Mouse (Mus musculus): ENCODE results near the gene Pdcd4. TPM values are rescaled to one million over a fixed set of nuclear protein-coding genes. Genes with fewer than 3 reads are reported as not detected.
"Not testable (repeated sequence)": the region's sequence is repeated elsewhere in the genome, so short reads cannot be mapped to it uniquely, and the experiment has no call there.

Gene Pdcd4
- polyA plus RNA-seq, 1 experiment from 2014 or later, result 88.7 TPM

DNA sequence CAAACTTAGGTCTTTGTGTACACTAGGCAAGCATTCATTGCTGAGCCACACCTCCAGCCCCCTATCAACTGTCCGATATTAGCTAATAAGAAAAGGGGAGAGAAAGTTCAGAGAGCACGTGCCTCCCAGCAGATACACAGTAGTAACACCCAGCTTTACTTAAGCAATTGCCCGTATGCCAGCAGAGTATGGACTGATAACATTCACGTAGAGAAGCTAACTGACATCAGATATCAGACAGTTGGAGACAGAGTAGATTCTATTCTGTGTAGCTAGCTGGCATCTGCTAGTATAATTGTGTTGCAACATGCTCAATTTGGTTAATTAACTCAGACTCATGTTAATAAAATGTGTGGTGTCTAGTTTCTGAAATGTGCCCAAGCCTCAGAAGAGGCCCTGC lies 49.1 kb downstream of the Pdcd4 start:
- 91% methylated on average over 4 of the region's 4 CpGs for WGBS
- no peaks in the 10 kb centered on the region for H3K27me3 ChIP-seq
- no peak overlapping the region for H3K4me2 ChIP-seq (replicated peaks)
- H3K4me3 ChIP-seq, result no peak overlapping the region
- no peaks in the 10 kb centered on the region for H3K9me3 ChIP-seq
- peaks cover 18% of the 10 kb centered on the region for H3K36me3 ChIP-seq
- ATAC-seq (ENCODE audit: low FRiP score, low read depth), result no peak
- H3K27ac ChIP-seq (replicated peaks), result no peak overlapping the region
- no peak overlapping the region for H3K9ac ChIP-seq (replicated peaks)
- H3K4me1 ChIP-seq, result peaks cover 8% of the 10 kb centered on the region

DNA sequence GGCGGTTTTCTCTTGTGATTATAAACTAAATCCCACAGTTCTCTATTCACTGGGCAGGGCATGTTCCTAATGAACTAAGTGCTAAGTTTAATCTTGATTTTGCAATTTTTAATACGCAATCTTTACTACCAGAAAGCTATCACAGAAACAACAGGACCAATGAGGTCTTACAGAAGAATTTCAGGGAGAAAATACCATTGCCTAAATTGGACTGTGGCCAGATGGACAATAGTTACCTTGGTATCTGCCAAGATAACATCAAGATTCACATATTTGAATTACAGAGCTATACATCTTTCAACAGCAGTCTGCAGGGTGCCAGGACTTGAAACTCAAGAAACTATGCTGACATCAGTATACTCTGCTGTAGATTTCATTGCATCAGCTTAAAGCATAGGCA lies 50.3 kb downstream of the Pdcd4 start:
- no peak overlapping the region for H3K9ac ChIP-seq (replicated peaks)
- no peak for ATAC-seq (ENCODE audit: low FRiP score, low read depth)
- H3K36me3 ChIP-seq, result peaks cover 18% of the 10 kb centered on the region
- H3K4me2 ChIP-seq (replicated peaks), result no peak overlapping the region
- no peaks in the 10 kb centered on the region for H3K9me3 ChIP-seq
- peaks cover 13% of the 10 kb centered on the region for H3K4me1 ChIP-seq
- no peak overlapping the region for H3K27ac ChIP-seq (replicated peaks)
- no peak overlapping the region for H3K4me3 ChIP-seq
- 92% methylated on average over 2 of the region's 2 CpGs for WGBS
- H3K27me3 ChIP-seq, result no peaks in the 10 kb centered on the region

DNA sequence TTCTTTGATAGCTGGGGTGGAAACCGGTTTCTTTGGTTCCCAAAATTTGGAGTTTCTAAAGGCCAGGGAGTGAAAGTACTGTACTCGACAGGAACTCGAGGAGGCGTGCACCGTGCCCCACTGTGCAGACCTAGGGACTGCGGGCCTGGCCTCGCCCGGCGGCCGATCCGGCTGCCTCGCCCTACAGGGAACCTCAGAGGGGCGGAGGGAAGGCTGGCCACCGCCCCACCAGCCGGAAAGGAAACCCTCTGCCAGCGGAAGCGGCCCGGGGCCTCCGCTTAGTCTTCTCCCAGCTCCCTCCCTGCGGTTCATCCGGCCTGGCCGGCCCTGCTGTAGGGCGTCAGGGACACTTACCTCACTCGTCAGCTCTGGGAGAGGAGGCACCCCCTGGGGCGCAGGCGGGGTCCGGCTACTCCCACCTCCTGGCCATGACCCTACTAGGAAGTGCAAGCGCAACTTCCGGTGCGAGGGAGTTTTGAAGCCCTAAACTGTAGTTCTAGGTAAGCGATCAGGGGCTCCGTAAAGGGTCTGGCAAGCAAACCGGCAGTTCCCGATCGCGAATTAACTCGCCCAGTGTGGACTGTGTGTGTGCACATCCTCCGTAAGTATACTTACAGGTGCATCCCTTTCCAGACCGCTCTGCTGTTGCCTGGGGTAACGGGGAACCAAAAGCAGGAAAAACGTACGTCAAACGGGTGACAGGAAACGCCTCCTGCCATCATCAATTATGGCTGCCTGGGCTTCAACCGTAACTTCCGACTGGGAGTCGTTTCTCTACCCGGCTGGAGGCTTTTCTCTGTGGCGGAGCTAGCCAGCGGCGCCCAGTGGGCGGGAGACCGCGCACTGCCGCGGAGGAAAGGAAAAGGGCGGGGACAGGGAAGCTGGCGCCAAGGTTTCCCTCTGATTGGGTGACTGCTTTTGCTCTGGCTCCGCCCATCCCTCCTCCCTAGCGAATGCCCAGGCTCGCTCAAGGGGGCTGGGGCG lies 52.1 kb downstream of the Pdcd4 start, which contains the start of the genes Shoc2 and Bbip1:
Gene Shoc2 (plus strand): TSS at position 505 of the 984 bp plus-strand sequence.
Gene Bbip1 (minus strand): TSS at position 826 of the 984 bp plus-strand sequence.
- H3K4me3 ChIP-seq, result peak within 1 kb of the TSS; percentile 95
- peaks cover 7% of the 10 kb centered on the region; the same call in 1 of the 2 replicates for H3K36me3 ChIP-seq
- peak; percentile 94 for ATAC-seq (ENCODE audit: low FRiP score, low read depth)
- peak within 1 kb of the TSS; percentile 98 for H3K9ac ChIP-seq (replicated peaks)
- peaks cover 17% of the 10 kb centered on the region for H3K4me1 ChIP-seq
- H3K9me3 ChIP-seq, result no peaks in the 10 kb centered on the region
- no peaks in the 10 kb centered on the region for H3K27me3 ChIP-seq
- under 1% methylated on average over 57 of the region's 62 CpGs for WGBS
- peak within 1 kb of the TSS; percentile 60 for H3K4me2 ChIP-seq (replicated peaks)
- peak within 1 kb of the TSS; percentile 98 for H3K27ac ChIP-seq (replicated peaks)

DNA sequence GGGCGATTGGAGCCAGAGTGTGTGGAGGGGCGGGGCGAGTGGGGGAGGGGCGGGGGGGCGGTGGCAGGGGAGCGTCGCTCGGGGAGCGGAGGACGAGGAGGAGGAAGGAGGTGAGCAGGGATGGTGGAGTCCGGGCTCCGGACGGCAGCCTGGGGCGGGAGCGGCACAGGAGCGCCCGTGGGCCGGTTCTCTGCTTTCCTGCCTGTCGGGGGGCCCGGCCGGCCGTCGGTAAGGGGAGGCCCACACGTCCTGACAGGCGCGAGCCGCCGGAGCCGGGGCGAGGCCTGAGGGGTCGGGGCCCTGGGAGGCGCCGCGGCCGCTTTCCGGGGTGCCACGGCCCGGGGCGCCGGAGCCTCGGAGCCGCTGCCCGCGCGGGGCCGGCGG lies 52.7 kb downstream of the Pdcd4 start:
- peak overlapping the region; percentile 97 for H3K27ac ChIP-seq (replicated peaks)
- peak overlapping the region; percentile 98 for H3K9ac ChIP-seq (replicated peaks)
- WGBS, result 0% methylated on average over 36 of the region's 47 CpGs
- H3K9me3 ChIP-seq, result no peaks in the 10 kb centered on the region
- H3K4me3 ChIP-seq, result peak overlapping the region; percentile 95
- ATAC-seq (ENCODE audit: low FRiP score, low read depth), result peak; percentile 82
- H3K27me3 ChIP-seq, result no peaks in the 10 kb centered on the region
- H3K36me3 ChIP-seq, result peaks cover 3% of the 10 kb centered on the region; the same call in 1 of the 2 replicates
- peaks cover 17% of the 10 kb centered on the region for H3K4me1 ChIP-seq
- H3K4me2 ChIP-seq (replicated peaks), result peak overlapping the region; percentile 55

DNA sequence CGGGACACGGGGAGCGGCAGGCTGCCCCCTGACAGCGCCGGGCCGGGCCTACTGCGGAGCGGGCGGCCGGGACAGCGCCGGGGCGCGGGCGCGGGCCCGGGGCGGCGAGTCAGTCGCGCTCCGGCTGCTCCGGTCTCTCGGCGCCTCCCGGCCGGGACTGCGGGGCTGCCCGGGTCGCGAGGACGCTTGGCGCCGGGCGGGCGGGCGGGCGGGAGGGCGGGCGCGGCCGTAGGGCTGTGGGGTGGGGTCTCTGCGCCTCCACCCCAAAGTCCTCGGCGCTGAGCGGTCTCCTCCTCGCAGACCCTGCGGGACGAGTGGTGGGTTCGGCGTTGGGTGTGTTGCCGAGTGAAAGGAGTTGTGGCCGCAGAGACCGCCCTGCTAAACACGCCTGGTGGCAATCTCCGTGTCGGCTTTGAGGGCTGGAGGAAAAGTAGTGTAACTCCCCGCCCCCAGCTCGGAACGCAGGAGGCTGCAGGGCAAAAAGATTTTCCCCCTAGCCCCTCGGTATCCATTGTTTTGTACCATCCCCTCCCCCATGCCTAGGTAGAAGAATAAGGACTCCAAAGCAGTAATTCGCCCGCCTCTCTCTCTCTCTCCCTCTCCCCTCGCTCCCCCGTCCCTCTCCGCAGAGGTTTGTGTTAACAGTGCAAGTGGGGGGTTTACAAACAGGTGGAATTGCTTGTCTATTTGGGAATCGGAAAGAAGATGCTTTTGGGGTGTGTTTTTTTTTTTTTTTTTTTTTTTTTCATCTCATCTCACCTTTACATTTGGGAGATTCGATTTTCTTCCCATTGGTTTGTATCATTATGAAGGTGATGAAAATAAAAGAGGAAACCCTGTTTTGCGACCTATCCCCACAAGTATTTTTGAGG lies 53.4 kb downstream of the Pdcd4 start:
- H3K27ac ChIP-seq (replicated peaks), result peak overlapping the region; percentile 97
- H3K36me3 ChIP-seq, result peaks cover 3% of the 10 kb centered on the region; the same call in 1 of the 2 replicates
- 2% methylated on average over 37 of the region's 69 CpGs for WGBS
- H3K4me1 ChIP-seq, result peaks cover 17% of the 10 kb centered on the region
- H3K9ac ChIP-seq (replicated peaks), result peak overlapping the region; percentile 98
- peak; percentile 20 for ATAC-seq (ENCODE audit: low FRiP score, low read depth)
- H3K4me2 ChIP-seq (replicated peaks), result peak overlapping the region; percentile 55
- no peaks in the 10 kb centered on the region for H3K9me3 ChIP-seq
- no peaks in the 10 kb centered on the region for H3K27me3 ChIP-seq
- peak overlapping the region; percentile 95 for H3K4me3 ChIP-seq

DNA sequence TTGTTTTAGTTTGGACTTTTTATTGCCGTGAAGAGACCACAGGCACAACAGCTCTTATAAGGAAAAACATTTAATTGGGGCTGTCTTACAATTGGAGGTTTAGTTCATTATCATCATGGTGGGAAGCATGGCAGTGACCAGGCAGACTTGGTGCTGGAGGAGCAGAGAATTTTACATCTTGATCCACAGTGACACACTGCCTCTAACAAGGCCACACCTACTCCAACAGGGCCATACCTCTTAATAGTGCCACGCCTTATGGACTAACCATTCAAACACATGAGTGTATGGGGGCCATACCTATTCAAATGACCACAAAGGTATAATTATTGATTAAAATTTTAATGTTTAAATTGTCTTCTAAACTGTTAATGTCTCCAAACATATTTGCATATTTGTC lies 65.5 kb downstream of the Pdcd4 start:
- no peak overlapping the region for H3K9ac ChIP-seq (replicated peaks)
- no peak overlapping the region for H3K27ac ChIP-seq (replicated peaks)
- H3K27me3 ChIP-seq, result no peaks in the 10 kb centered on the region
- peaks cover 10% of the 10 kb centered on the region for H3K4me1 ChIP-seq
- H3K36me3 ChIP-seq, result no peaks in the 10 kb centered on the region
- ATAC-seq (ENCODE audit: low FRiP score, low read depth), result no peak
- 94% methylated on average over 2 of the region's 2 CpGs for WGBS
- H3K4me3 ChIP-seq, result no peak overlapping the region
- H3K4me2 ChIP-seq (replicated peaks), result no peak overlapping the region
- no peaks in the 10 kb centered on the region for H3K9me3 ChIP-seq

DNA sequence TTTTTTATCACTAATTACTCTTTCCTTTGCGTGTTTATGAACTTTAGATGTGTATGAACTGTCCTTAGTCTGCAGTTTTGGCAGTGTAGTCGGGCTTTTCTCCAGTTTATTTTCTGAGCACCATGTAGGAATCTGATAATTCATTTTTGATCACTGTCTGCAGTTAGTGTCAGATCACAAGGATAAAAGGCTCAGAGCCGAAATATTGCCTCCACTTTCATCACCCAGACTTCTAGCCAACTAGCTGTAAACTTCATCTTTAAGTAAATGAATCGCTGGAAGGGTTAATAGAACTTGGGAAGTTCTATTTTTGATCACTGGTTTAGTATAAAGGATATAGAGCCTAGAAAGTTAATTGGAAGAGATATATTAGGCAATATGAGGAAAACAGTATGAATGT lies 70.5 kb downstream of the Pdcd4 start:
- H3K27me3 ChIP-seq, result no peaks in the 10 kb centered on the region
- H3K4me1 ChIP-seq, result no peaks in the 10 kb centered on the region
- H3K4me2 ChIP-seq (replicated peaks), result no peak overlapping the region
- H3K9ac ChIP-seq (replicated peaks), result no peak overlapping the region
- no peaks in the 10 kb centered on the region for H3K9me3 ChIP-seq
- no peaks in the 10 kb centered on the region for H3K36me3 ChIP-seq
- no peak overlapping the region for H3K27ac ChIP-seq (replicated peaks)
- WGBS, result 93% methylated on average over 4 of the region's 4 CpGs
- no peak for ATAC-seq (ENCODE audit: low FRiP score, low read depth)
- H3K4me3 ChIP-seq, result no peak overlapping the region

DNA sequence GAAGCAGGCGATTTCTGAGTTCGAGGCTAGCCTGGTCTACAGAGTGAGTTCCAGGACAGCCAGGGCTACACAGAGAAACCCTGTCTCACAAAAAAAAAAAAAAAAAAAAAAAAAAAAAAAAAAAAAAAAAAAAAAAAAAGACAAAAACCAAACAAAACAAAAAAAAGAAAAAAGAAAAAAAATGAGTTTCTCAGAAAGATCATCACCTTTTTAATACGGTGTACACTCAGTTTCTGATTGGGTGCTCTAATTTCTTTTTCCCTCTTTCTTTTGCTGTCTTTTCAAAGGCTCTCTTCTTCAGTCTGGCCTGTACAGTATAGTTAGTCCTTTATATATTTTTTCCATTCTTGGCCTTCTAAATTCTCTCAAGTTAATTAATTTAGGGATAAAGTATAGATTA lies 72.3 kb downstream of the Pdcd4 start:
- WGBS, result 96% methylated on average over 3 of the region's 3 CpGs
- not testable (repeated sequence) for H3K27me3 ChIP-seq; H3K9me3 ChIP-seq; H3K27ac ChIP-seq (replicated peaks); H3K36me3 ChIP-seq; ATAC-seq (ENCODE audit: low FRiP score, low read depth); H3K4me3 ChIP-seq; H3K9ac ChIP-seq (replicated peaks); H3K4me1 ChIP-seq; H3K4me2 ChIP-seq (replicated peaks)

DNA sequence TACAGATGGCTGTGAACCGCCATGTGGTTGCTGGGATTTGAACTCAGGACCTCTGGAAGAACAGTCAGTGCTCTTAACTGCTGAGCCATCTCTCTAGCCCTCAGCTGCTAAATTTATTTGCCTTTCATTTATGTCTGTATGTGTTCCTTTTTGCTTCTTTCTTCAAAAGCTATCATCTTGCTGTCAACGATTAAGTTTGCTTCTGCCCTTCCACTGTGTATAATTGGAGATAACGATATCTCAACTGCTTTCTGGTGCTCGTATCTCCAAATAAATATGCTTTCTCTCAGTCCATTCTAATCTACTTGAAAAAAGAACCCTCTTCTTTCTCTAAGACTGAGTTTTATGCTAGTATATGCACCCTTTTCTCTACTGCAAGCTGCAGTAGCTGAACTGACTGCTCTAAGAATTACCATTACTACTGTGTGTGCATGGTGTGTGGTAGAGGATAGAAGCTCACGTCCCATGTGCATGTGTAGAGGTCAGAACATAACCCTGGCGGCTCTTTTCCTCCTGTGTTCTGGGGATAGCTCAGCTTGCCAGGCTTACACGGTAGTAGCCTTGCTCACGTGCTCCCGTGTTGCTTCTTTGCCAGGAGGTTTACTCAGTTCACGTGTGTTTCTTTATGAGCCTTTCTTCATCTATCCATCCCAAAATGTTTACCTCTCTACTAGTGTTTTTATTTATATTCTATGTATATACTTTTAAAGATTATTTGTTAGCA lies 73.0 kb downstream of the Pdcd4 start:
- 91% methylated on average over 10 of the region's 10 CpGs for WGBS
- no peak for ATAC-seq (ENCODE audit: low FRiP score, low read depth)

DNA sequence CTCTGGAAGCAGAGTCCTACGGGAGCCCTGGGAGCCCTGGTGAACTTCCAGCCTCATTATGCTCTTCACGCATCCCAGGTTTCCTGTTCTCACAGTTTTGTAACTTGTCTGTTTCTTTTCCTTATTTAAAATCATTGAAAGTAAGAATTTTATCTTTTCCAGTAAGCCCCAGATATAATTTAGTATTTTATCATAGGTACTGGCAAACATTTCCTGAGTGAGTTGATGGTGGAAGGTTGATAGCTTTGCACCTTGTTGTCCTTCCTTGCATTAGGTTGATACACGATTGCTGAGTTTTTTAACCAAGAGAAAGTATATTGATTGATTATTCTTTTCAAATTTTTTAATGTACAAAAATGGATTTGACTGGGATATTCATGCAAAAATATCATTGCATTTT lies 77.2 kb downstream of the Pdcd4 start:
- H3K36me3 ChIP-seq, result no peaks in the 10 kb centered on the region
- no peaks in the 10 kb centered on the region; the same call in 1 of the 2 replicates for H3K4me1 ChIP-seq
- 91% methylated on average over 3 of the region's 3 CpGs for WGBS
- no peak overlapping the region for H3K27ac ChIP-seq (replicated peaks)
- ATAC-seq (ENCODE audit: low FRiP score, low read depth), result no peak
- H3K9ac ChIP-seq (replicated peaks), result no peak overlapping the region
- H3K4me3 ChIP-seq, result no peak overlapping the region
- H3K4me2 ChIP-seq (replicated peaks), result no peak overlapping the region
- H3K9me3 ChIP-seq, result no peaks in the 10 kb centered on the region
- H3K27me3 ChIP-seq, result no peaks in the 10 kb centered on the region

More for the DNA sequence above, 73.0 kb downstream of the Pdcd4 start:
- no peak overlapping the region for H3K4me2 ChIP-seq (replicated peaks)
- H3K9ac ChIP-seq (replicated peaks), result no peak overlapping the region
- H3K36me3 ChIP-seq, result no peaks in the 10 kb centered on the region
- no peak overlapping the region for H3K27ac ChIP-seq (replicated peaks)
- H3K4me1 ChIP-seq, result no peaks in the 10 kb centered on the region; the same call in 1 of the 2 replicates
- H3K4me3 ChIP-seq, result no peak overlapping the region
- H3K27me3 ChIP-seq, result no peaks in the 10 kb centered on the region
- H3K9me3 ChIP-seq, result no peaks in the 10 kb centered on the region

DNA sequence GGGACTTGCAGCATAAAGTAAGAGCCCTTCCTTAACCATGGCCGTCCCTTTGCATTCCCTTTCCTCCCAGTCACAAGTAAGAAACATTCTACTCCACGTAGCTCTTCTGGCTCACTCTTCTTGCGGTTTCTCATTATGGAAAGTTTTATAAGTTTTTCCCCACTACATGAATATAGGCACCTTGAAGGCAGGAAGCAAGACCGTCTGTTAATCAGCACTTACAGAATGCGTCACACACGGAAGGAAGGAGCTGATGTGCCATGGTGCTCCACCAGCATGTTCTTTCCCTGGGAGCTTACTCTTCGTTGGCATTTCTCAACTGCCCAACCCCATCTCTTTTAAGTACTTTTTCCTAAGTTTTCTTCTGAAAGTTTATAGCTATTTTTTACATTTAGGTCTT lies 79.9 kb downstream of the Pdcd4 start:
- no peak overlapping the region for H3K4me2 ChIP-seq (replicated peaks)
- no peaks in the 10 kb centered on the region; the same call in 1 of the 2 replicates for H3K4me1 ChIP-seq
- no peak overlapping the region for H3K4me3 ChIP-seq
- peaks cover 6% of the 10 kb centered on the region for H3K36me3 ChIP-seq
- peaks cover 3% of the 10 kb centered on the region; the same call in 1 of the 2 replicates for H3K9me3 ChIP-seq
- H3K27me3 ChIP-seq, result no peaks in the 10 kb centered on the region
- ATAC-seq (ENCODE audit: low FRiP score, low read depth), result no peak
- WGBS, result 82% methylated on average over 7 of the region's 7 CpGs
- H3K27ac ChIP-seq (replicated peaks), result no peak overlapping the region
- no peak overlapping the region for H3K9ac ChIP-seq (replicated peaks)
